Mouse (Mus musculus) lung, postnatal 25 days (tissue): ENCODE results near the gene Endou.

Experiments
- DNase-seq: peaks from one replicate; pipeline ENCODE4 v3.0.0; 2022; ENCODE audit warnings: low spot score

Gene Endou

GRCm38 (mm10) chr15:97754476-97754875, 23.3 kb upstream of the Endou start:
- no peak for DNase-seq

GRCm38 (mm10) chr15:97752491-97752890, 21.4 kb upstream of the Endou start:
- DNase-seq, result no peak

GRCm38 (mm10) chr15:97751676-97752075, 20.5 kb upstream of the Endou start:
- no peak for DNase-seq

GRCm38 (mm10) chr15:97750697-97751096, 19.6 kb upstream of the Endou start:
- peak; percentile 92 for DNase-seq

- no peak for DNase-seq
Measured at GRCm38 (mm10) chr15:97749841-97750240, 18.7 kb upstream of the Endou start.

- no peak for DNase-seq
Measured at GRCm38 (mm10) chr15:97749397-97749796, 18.3 kb upstream of the Endou start.

GRCm38 (mm10) chr15:97748964-97749363, 17.8 kb upstream of the Endou start:
- no peak for DNase-seq

- DNase-seq, result no peak
Measured at GRCm38 (mm10) chr15:97748309-97748708, 17.2 kb upstream of the Endou start.

- DNase-seq, result no peak
Measured at GRCm38 (mm10) chr15:97747486-97747885, 16.3 kb upstream of the Endou start.

- no peak for DNase-seq
Measured at GRCm38 (mm10) chr15:97746748-97747147, 15.6 kb upstream of the Endou start.

- DNase-seq, result no peak
Measured at GRCm38 (mm10) chr15:97746278-97746677, 15.1 kb upstream of the Endou start.

- DNase-seq, result no peak
Measured at GRCm38 (mm10) chr15:97745331-97745730, 14.2 kb upstream of the Endou start.

GRCm38 (mm10) chr15:97744930-97745329, 13.8 kb upstream of the Endou start:
- no peak for DNase-seq

GRCm38 (mm10) chr15:97743961-97744525, 12.9 kb upstream of the Endou start:
- DNase-seq, result no peak

- no peak for DNase-seq
Measured at GRCm38 (mm10) chr15:97743210-97743609, 12.1 kb upstream of the Endou start.

GRCm38 (mm10) chr15:97742600-97742999, 11.5 kb upstream of the Endou start:
- no peak for DNase-seq

GRCm38 (mm10) chr15:97742074-97742473, 10.9 kb upstream of the Endou start:
- no peak for DNase-seq

- DNase-seq, result no peak
Measured at GRCm38 (mm10) chr15:97741662-97742061, 10.5 kb upstream of the Endou start.

- DNase-seq, result no peak
Measured at GRCm38 (mm10) chr15:97740283-97740732, 9.2 kb upstream of the Endou start.

- no peak for DNase-seq
Measured at GRCm38 (mm10) chr15:97738923-97739322, 7.8 kb upstream of the Endou start.

GRCm38 (mm10) chr15:97731988-97732387, 849 bp upstream of the Endou start:
- DNase-seq, result no peak

GRCm38 (mm10) chr15:97730365-97730764, 774 bp downstream of the Endou start:
- no peak for DNase-seq

- DNase-seq, result no peak
Measured at GRCm38 (mm10) chr15:97728804-97729203, 2.3 kb downstream of the Endou start.

GRCm38 (mm10) chr15:97728394-97728793, 2.7 kb downstream of the Endou start:
- no peak for DNase-seq

GRCm38 (mm10) chr15:97727520-97727919, 3.6 kb downstream of the Endou start:
- DNase-seq, result no peak
